Mouse (Mus musculus): Measurements from ENCODE around the gene Map2k5. TPM values are rescaled to one million over a fixed set of nuclear protein-coding genes. Genes with fewer than 3 reads are reported as not detected.

Map2k5 gene
- polyA plus RNA-seq, 1 experiment from 2014 or later: 38.4 TPM

DNA sequence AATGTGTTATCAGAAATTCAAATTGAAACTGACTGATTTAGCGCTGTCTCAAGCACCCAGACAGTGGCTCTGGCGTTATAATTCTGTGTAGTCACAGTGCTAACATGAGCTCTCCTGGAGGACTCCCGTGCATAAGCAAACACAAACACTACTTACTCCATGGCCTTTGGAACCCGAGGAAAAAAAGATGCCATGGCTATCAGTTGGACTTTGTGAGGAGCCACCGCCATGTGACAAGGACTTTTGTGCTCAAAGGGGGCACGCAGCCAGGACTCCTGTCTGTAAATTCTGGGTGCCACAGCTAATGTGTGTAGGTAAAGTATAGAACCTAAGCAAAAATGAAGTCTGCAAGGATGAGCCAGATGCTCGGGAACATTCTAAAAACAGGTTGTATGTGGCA lies 192.5 kb downstream of the Map2k5 start:
- H3K27ac ChIP-seq (ENCODE audit: low read length): no peak overlapping the region
- 82% methylated on average over 7 of the region's 7 CpGs for WGBS
- H3K4me2 ChIP-seq (replicated peaks; ENCODE audit: low read depth, low read length): no peak overlapping the region
- ATAC-seq (ENCODE audit: low FRiP score, low TSS enrichment): no peak
- peaks cover 4% of the 10 kb centered on the region; the same call in 1 of the 2 replicates for H3K36me3 ChIP-seq (ENCODE audit: insufficient read depth, low read length)
- no peak overlapping the region for H3K4me3 ChIP-seq (ENCODE audit: low read length)
- H3K27me3 ChIP-seq (ENCODE audit: insufficient read depth, low read length): no peaks in the 10 kb centered on the region
- no peak overlapping the region for H3K9ac ChIP-seq (replicated peaks; ENCODE audit: low read length)
- peaks cover 9% of the 10 kb centered on the region; the same call in 1 of the 2 replicates for H3K4me1 ChIP-seq (ENCODE audit: insufficient read depth, low read length)
- no peaks in the 10 kb centered on the region for H3K9me3 ChIP-seq (ENCODE audit: low read length)

DNA sequence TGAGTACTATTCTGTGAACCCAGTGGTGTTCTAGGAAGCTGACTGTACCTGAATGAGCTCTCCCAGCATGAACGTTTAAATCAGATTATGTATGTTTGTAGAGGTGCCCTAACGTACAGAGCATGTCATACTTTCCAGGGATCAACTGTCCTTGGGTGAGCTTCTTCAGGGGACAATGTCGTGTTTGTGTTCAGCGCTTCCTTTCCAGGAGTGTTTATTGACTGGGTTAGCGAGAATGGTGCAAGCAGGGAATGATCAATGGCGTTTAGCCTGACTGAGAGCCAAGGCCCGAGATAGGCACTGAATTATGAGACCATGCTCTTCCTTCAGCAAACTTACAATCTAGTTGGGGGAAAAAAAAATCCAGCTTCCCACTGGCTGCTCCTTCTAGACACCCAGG lies 193.8 kb downstream of the Map2k5 start:
- Histone ChIP-seq H3K4me2 (replicated peaks; ENCODE audit: low read depth, low read length) (no peak overlapping the region), H3K4me3 (ENCODE audit: low read length) (no peak overlapping the region), H3K9ac (replicated peaks; ENCODE audit: low read length) (no peak overlapping the region), H3K9me3 (ENCODE audit: low read length) (no peaks in the 10 kb centered on the region), H3K27ac (ENCODE audit: low read length) (no peak overlapping the region), H3K27me3 (ENCODE audit: insufficient read depth, low read length) (no peaks in the 10 kb centered on the region), H3K4me1 (ENCODE audit: insufficient read depth, low read length) (peaks cover 9% of the 10 kb centered on the region; the same call in 1 of the 2 replicates), H3K36me3 (ENCODE audit: insufficient read depth, low read length) (peaks cover 9% of the 10 kb centered on the region; the same call in 1 of the 2 replicates)
- no peak for ATAC-seq (ENCODE audit: low FRiP score, low TSS enrichment)
- 68% methylated on average over 7 of the region's 7 CpGs for WGBS

- peaks cover 3% of the 10 kb centered on the region; the same call in 1 of the 2 replicates for H3K4me1 ChIP-seq (ENCODE audit: insufficient read depth, low read length)
Measured at GRCm38 (mm10) chr9:63182306-63182960, 195.3 kb downstream of the Map2k5 start.

GRCm38 (mm10) chr9:63181337-63182178 lies 196.1 kb downstream of the Map2k5 start:
- WGBS: 76% methylated on average over 11 of the region's 11 CpGs

More at GRCm38 (mm10) chr9:63182306-63182960, 195.3 kb downstream of the Map2k5 start:
- H3K27ac ChIP-seq (ENCODE audit: low read length): no peak overlapping the region
- 56% methylated on average over 14 of the region's 14 CpGs for WGBS
- H3K4me2 ChIP-seq (replicated peaks; ENCODE audit: low read depth, low read length): no peak overlapping the region
- H3K36me3 ChIP-seq (ENCODE audit: insufficient read depth, low read length): peaks cover 11% of the 10 kb centered on the region; the same call in 1 of the 2 replicates
- no peaks in the 10 kb centered on the region for H3K9me3 ChIP-seq (ENCODE audit: low read length)
- H3K4me3 ChIP-seq (ENCODE audit: low read length): no peak overlapping the region
- H3K9ac ChIP-seq (replicated peaks; ENCODE audit: low read length): no peak overlapping the region
- no peaks in the 10 kb centered on the region for H3K27me3 ChIP-seq (ENCODE audit: insufficient read depth, low read length)
- ATAC-seq (ENCODE audit: low FRiP score, low TSS enrichment): no peak

GRCm38 (mm10) chr9:63178296-63178695 lies 199.4 kb downstream of the Map2k5 start:
- H3K36me3 ChIP-seq (ENCODE audit: insufficient read depth, low read length): peaks cover 7% of the 10 kb centered on the region; the same call in 1 of the 2 replicates
- no peaks in the 10 kb centered on the region for H3K27me3 ChIP-seq (ENCODE audit: insufficient read depth, low read length)
- H3K9me3 ChIP-seq (ENCODE audit: low read length): no peaks in the 10 kb centered on the region
- ATAC-seq (ENCODE audit: low FRiP score, low TSS enrichment): no peak
- no peak overlapping the region for H3K4me2 ChIP-seq (replicated peaks; ENCODE audit: low read depth, low read length)
- WGBS: 68% methylated on average over 8 of the region's 8 CpGs
- H3K9ac ChIP-seq (replicated peaks; ENCODE audit: low read length): no peak overlapping the region
- peaks cover under 1% of the 10 kb centered on the region; the same call in 1 of the 2 replicates for H3K4me1 ChIP-seq (ENCODE audit: insufficient read depth, low read length)
- no peak overlapping the region for H3K4me3 ChIP-seq (ENCODE audit: low read length)
- no peak overlapping the region for H3K27ac ChIP-seq (ENCODE audit: low read length)

More at GRCm38 (mm10) chr9:63181337-63182178, 196.1 kb downstream of the Map2k5 start:
- ATAC-seq (ENCODE audit: low FRiP score, low TSS enrichment): no peak
- Histone ChIP-seq H3K4me1 (ENCODE audit: insufficient read depth, low read length) (no peaks in the 10 kb centered on the region), H3K4me2 (replicated peaks; ENCODE audit: low read depth, low read length) (no peak overlapping the region), H3K27ac (ENCODE audit: low read length) (no peak overlapping the region), H3K9ac (replicated peaks; ENCODE audit: low read length) (no peak overlapping the region), H3K4me3 (ENCODE audit: low read length) (no peak overlapping the region), H3K36me3 (ENCODE audit: insufficient read depth, low read length) (peaks cover 11% of the 10 kb centered on the region; the same call in 1 of the 2 replicates), H3K9me3 (ENCODE audit: low read length) (no peaks in the 10 kb centered on the region), H3K27me3 (ENCODE audit: insufficient read depth, low read length) (no peaks in the 10 kb centered on the region)

GRCm38 (mm10) chr9:63174001-63174721 lies 203.5 kb downstream of the Map2k5 start:
- no peak overlapping the region for H3K27ac ChIP-seq (ENCODE audit: low read length)
- H3K9me3 ChIP-seq (ENCODE audit: low read length): no peaks in the 10 kb centered on the region
- H3K36me3 ChIP-seq (ENCODE audit: insufficient read depth, low read length): 0 out of 2 replicates have a peak, but pooled peaks cover 3% of the 10 kb centered on the region
- H3K4me2 ChIP-seq (replicated peaks; ENCODE audit: low read depth, low read length): no peak overlapping the region
- ATAC-seq (ENCODE audit: low FRiP score, low TSS enrichment): no peak
- no peak overlapping the region for H3K9ac ChIP-seq (replicated peaks; ENCODE audit: low read length)
- peaks cover 6% of the 10 kb centered on the region; the same call in 1 of the 2 replicates for H3K4me1 ChIP-seq (ENCODE audit: insufficient read depth, low read length)
- H3K4me3 ChIP-seq (ENCODE audit: low read length): no peak overlapping the region
- no peaks in the 10 kb centered on the region for H3K27me3 ChIP-seq (ENCODE audit: insufficient read depth, low read length)
- WGBS: 66% methylated on average over 8 of the region's 8 CpGs

DNA sequence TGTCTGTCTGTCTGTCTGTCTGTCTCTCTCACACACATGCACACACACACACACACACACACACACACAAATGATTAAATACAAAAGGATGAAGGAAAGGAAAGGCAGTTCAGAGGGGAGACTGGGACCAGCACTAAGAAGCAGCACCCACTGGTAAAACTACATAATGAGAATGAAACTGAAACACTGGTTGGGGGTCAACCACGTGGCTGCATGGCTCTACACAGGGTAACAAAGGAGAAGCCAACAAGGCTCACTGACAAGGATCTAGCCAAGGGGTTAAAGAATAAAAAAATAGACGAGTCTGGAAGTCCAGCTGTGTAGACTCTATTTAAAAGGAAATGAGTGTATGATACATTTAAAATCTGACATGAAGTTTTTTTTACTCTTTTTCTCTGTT lies 205.8 kb downstream of the Map2k5 start:
- Histone ChIP-seq H3K4me1 (ENCODE audit: insufficient read depth, low read length) (peaks cover 6% of the 10 kb centered on the region; the same call in 1 of the 2 replicates), H3K9me3 (ENCODE audit: low read length) (no peaks in the 10 kb centered on the region), H3K4me2 (replicated peaks; ENCODE audit: low read depth, low read length) (no peak overlapping the region), H3K27me3 (ENCODE audit: insufficient read depth, low read length) (no peaks in the 10 kb centered on the region), H3K27ac (ENCODE audit: low read length) (no peak overlapping the region), H3K4me3 (ENCODE audit: low read length) (no peak overlapping the region), H3K36me3 (ENCODE audit: insufficient read depth, low read length) (no peaks in the 10 kb centered on the region), H3K9ac (replicated peaks; ENCODE audit: low read length) (no peak overlapping the region)
- ATAC-seq (ENCODE audit: low FRiP score, low TSS enrichment): no peak
- 42% methylated on average over 2 of the region's 2 CpGs for WGBS

DNA sequence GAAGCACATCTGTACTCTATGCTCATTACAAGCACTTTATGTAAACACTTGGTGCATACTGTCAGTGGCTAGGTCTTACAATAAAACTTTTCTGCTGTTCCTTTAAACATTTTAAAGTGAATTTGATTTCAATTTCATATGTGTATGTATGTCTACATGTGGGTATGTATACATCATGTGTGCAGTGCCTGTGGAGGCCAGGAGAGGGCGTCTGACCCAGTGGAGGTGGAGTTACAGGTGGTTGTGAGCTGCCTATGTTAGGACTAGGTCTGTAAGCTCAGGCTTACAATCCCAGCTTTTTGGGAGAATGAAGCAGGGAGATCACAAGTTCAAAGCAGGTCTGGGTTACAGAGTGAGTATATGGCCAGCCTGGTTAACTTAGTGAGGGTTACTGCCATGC lies 208.6 kb downstream of the Map2k5 start:
- Histone ChIP-seq H3K36me3 (ENCODE audit: insufficient read depth, low read length) (no peaks in the 10 kb centered on the region), H3K27ac (ENCODE audit: low read length) (no peak overlapping the region), H3K9me3 (ENCODE audit: low read length) (no peaks in the 10 kb centered on the region), H3K27me3 (ENCODE audit: insufficient read depth, low read length) (no peaks in the 10 kb centered on the region), H3K4me2 (replicated peaks; ENCODE audit: low read depth, low read length) (no peak overlapping the region), H3K9ac (replicated peaks; ENCODE audit: low read length) (no peak overlapping the region), H3K4me1 (ENCODE audit: insufficient read depth, low read length) (peaks cover 6% of the 10 kb centered on the region; the same call in 1 of the 2 replicates), H3K4me3 (ENCODE audit: low read length) (no peak overlapping the region)
- no peak for ATAC-seq (ENCODE audit: low FRiP score, low TSS enrichment)
- WGBS: 83% methylated on average over 1 of the region's 1 CpGs

- Histone ChIP-seq H3K36me3 (ENCODE audit: insufficient read depth, low read length) (peaks cover 4% of the 10 kb centered on the region; the same call in 1 of the 2 replicates), H3K27ac (ENCODE audit: low read length) (no peak overlapping the region), H3K9ac (replicated peaks; ENCODE audit: low read length) (no peak overlapping the region), H3K4me3 (ENCODE audit: low read length) (no peak overlapping the region), H3K9me3 (ENCODE audit: low read length) (no peaks in the 10 kb centered on the region), H3K4me1 (ENCODE audit: insufficient read depth, low read length) (no peaks in the 10 kb centered on the region), H3K27me3 (ENCODE audit: insufficient read depth, low read length) (no peaks in the 10 kb centered on the region), H3K4me2 (replicated peaks; ENCODE audit: low read depth, low read length) (no peak overlapping the region)
- no peak for ATAC-seq (ENCODE audit: low FRiP score, low TSS enrichment)
- WGBS: 39% methylated on average over 9 of the region's 9 CpGs
Measured at GRCm38 (mm10) chr9:63165070-63165469, 212.6 kb downstream of the Map2k5 start.

All from kidney, embryonic 16.5 days (tissue).